Mouse (Mus musculus) duodenum, adult 2 months (tissue): ENCODE measurements around the gene P2ry1. TPM values are rescaled to one million over a fixed set of nuclear protein-coding genes. Genes with fewer than 3 reads are reported as not detected.

ENCODE experiments used
- polyA plus RNA-seq: library from polyadenylated mRNA; depleted of rRNA; stranded (reverse); fragments of >200 nt; gene quantifications from 2 replicates; pipeline ENCODE4 v1.2.3, GENCODE M21; 2012; ENCODE audit warnings: low replicate concordance; rRNA removed

The P2ry1 gene
- 15.1 and 17.9 TPM in 2 replicates for polyA plus RNA-seq

DNA sequence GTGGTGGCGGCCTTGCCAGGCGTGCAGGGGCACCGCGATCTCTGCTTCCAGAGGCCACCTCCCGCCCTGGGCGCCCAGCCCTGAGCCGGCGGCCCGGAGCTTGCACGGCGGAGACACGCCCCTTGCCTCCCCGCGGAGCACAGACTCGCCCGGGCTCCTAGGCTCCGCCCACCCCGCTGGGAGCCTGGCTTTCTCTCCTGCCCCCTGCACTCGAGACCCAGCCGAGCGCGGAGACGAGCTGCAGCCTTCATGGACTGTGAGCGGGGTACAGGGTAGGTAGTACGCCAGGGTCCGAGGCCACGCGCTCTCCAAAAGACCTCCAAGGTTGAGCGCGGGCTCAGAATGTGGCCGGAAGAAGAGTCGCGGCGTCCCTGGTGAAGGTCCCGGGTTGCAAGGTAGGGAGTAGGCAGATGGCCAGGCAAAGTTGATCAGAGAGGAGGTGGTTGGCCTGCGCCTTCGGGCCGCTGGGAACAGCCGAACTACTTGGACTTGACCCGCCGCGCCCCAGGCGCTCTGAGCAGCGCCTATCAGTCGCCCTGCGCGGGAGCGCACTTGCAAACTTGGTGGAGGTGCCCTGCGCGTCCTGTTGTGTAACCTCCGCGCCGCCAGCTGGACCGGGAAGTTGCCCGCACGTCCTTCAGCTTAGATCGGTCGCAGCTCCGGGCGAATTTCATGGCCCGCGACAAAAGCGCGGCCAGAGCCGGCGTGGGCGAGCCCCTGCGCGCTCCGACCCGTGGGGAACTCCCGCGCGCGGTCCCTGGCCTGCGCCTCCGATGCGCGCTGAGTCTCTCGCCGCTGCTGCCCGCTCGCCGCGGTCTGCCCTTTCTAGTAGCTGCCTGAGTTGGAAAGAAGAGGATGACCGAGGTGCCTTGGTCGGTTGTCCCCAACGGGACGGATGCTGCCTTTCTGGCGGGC is at the start of gene P2ry1:
Gene P2ry1, plus strand, starts transcription at position 209 of the 915 bp plus-strand sequence.

